Mouse (Mus musculus): Measurements from ENCODE around the gene Drd2. TPM values are rescaled to one million over a fixed set of nuclear protein-coding genes. Genes with fewer than 3 reads are reported as not detected.

Drd2 gene
- polyA plus RNA-seq, 1 experiment from 2014 or later, result 1.1 TPM

Other genes starting within 250 kb of the Drd2 start
- not detected in 2 replicates for gene Gm4894, start 90.1 kb upstream of the Drd2 start, polyA plus RNA-seq (2016; fragmentation: Nextera tagmentation; extraction: Ambion mirVana)
- not detected in 2 replicates for gene Ankk1, start 86.4 kb downstream of the Drd2 start, polyA plus RNA-seq (2016; fragmentation: Nextera tagmentation; extraction: Ambion mirVana)
- gene Ttc12, start 145.6 kb downstream of the Drd2 start, polyA plus RNA-seq (2016; fragmentation: Nextera tagmentation; extraction: Ambion mirVana), result 2.2 TPM in 2 replicates

All from neural tube, embryonic 12.5 days (tissue).